Mouse (Mus musculus) retina, postnatal 1 day (tissue): ENCODE data around the gene Ermard.

Experiments used
- DNase-seq: peaks from one replicate; pipeline ENCODE4 v3.0.0-alpha.2; 2012

The Ermard gene

GRCm38 (mm10) chr17:15065391-15066024 lies 24.5 kb downstream of the Ermard start:
- DNase-seq = peak; percentile 89

- peak; percentile 78 for DNase-seq
These were observed 25.1 kb downstream of the Ermard start for GRCm38 (mm10) chr17:15066066-15066465.

- no peak for DNase-seq
These were observed 25.9 kb downstream of the Ermard start for GRCm38 (mm10) chr17:15066911-15067310.

- DNase-seq = no peak
These were observed 27.2 kb downstream of the Ermard start for GRCm38 (mm10) chr17:15068040-15068792.

- no peak for DNase-seq
These were observed 28.1 kb downstream of the Ermard start for GRCm38 (mm10) chr17:15069124-15069523.

- no peak for DNase-seq
These were observed 31.2 kb downstream of the Ermard start for GRCm38 (mm10) chr17:15072211-15072610.

GRCm38 (mm10) chr17:15075033-15075432 lies 34.0 kb downstream of the Ermard start:
- DNase-seq = no peak

GRCm38 (mm10) chr17:15077536-15077935 lies 36.5 kb downstream of the Ermard start:
- DNase-seq = peak; percentile 77

- no peak for DNase-seq
These were observed 43.3 kb downstream of the Ermard start for GRCm38 (mm10) chr17:15084226-15084848.

GRCm38 (mm10) chr17:15085006-15085405 lies 44.0 kb downstream of the Ermard start:
- DNase-seq = no peak

GRCm38 (mm10) chr17:15088166-15088565 lies 47.2 kb downstream of the Ermard start:
- DNase-seq = no peak

- peak; percentile 90 for DNase-seq
These were observed 47.6 kb downstream of the Ermard start for GRCm38 (mm10) chr17:15088591-15089001.

GRCm38 (mm10) chr17:15091739-15092138 lies 50.7 kb downstream of the Ermard start:
- no peak for DNase-seq

GRCm38 (mm10) chr17:15093523-15093922 lies 52.5 kb downstream of the Ermard start:
- DNase-seq = no peak

GRCm38 (mm10) chr17:15096853-15097252 lies 55.8 kb downstream of the Ermard start:
- DNase-seq = no peak

GRCm38 (mm10) chr17:15098677-15099076 lies 57.7 kb downstream of the Ermard start:
- DNase-seq = no peak

GRCm38 (mm10) chr17:15101355-15101754 lies 60.3 kb downstream of the Ermard start:
- DNase-seq = no peak

GRCm38 (mm10) chr17:15107143-15107649 lies 66.2 kb downstream of the Ermard start:
- DNase-seq = no peak

- peak; percentile 65 for DNase-seq
These were observed 67.7 kb downstream of the Ermard start for GRCm38 (mm10) chr17:15108473-15109441.

- DNase-seq = no peak
These were observed 74.5 kb downstream of the Ermard start for GRCm38 (mm10) chr17:15115550-15115949.

- DNase-seq = no peak
These were observed 79.1 kb downstream of the Ermard start for GRCm38 (mm10) chr17:15120096-15120495.

- DNase-seq = no peak
These were observed 79.6 kb downstream of the Ermard start for GRCm38 (mm10) chr17:15120569-15120968.
